Mouse (Mus musculus): ENCODE measurements at regions not wholly inside any gene's neighbourhood (a gene's known extent, or its start where the extent isn't known, plus 50 kb on each side); places are given as distances from the start of the nearest gene placed in this dataset.

DNA sequence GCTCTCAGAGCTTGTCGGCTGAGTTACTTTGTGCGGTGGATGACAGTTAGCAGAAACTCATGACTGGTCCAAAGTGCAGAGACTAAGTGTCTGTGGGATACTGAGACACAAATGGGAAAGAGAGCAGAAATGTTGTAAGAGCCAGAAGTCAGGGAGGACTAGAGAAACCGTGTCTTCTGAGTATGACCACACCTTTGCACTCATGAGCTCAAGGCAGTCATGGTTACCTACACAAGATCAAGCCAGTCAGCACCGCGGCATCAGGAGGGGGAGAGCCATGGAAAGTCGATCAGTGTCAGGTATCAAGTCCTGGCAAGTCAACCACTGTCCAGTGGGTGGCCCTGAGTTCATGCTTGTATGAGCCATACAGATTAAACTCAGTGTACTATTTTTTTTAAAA is 311.5 kb upstream of the Gcfc2 start:
- Histone ChIP-seq H3K4me3 (replicated peaks; ENCODE audit: low read depth, low read length) (no peak overlapping the region), H3K9ac (replicated peaks; ENCODE audit: low read length) (no peak overlapping the region), H3K9me3 (ENCODE audit: control insufficient read depth, low read length) (no peaks in the 10 kb centered on the region), H3K4me1 (ENCODE audit: control insufficient read depth, insufficient read depth, low read length) (no peaks in the 10 kb centered on the region), H3K27ac (replicated peaks; ENCODE audit: low read depth, low read length) (no peak overlapping the region), H3K4me2 (ENCODE audit: low read length) (no peak overlapping the region), H3K27me3 (ENCODE audit: control insufficient read depth, insufficient read depth, low read length) (no peaks in the 10 kb centered on the region), H3K36me3 (ENCODE audit: control insufficient read depth, insufficient read depth, low read length) (no peaks in the 10 kb centered on the region)
- ATAC-seq (ENCODE audit: low FRiP score, low TSS enrichment) (no peak), DNase-seq (no peak)
- WGBS = 92% methylated on average over 6 of the region's 6 CpGs

DNA sequence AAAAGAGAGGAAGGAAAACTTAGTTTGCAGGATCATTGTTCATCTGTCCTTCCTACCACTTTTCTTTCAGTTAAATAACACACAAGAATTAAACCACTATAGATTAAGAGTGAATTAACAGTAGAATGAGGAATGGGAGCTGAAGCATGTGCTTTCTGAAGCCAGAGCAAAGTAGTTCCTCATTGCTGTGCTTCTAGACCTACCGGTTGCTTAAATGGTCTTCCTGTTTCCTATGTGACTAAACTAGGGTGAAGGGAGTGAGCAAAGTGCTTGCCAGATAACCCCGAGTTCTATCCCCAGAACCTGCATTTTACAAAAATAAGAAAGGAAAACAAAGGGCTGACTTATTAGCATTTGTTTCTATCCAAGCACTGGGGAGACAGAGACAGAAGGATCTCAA is 305.5 kb upstream of the Gcfc2 start:
- DNase-seq (no peak), ATAC-seq (ENCODE audit: low FRiP score, low TSS enrichment) (no peak)
- Histone ChIP-seq H3K9ac (replicated peaks; ENCODE audit: low read length) (no peak overlapping the region), H3K4me3 (replicated peaks; ENCODE audit: low read depth, low read length) (no peak overlapping the region), H3K27me3 (ENCODE audit: control insufficient read depth, insufficient read depth, low read length) (no peaks in the 10 kb centered on the region), H3K9me3 (ENCODE audit: control insufficient read depth, low read length) (no peaks in the 10 kb centered on the region), H3K4me1 (ENCODE audit: control insufficient read depth, insufficient read depth, low read length) (no peaks in the 10 kb centered on the region), H3K36me3 (ENCODE audit: control insufficient read depth, insufficient read depth, low read length) (no peaks in the 10 kb centered on the region), H3K4me2 (ENCODE audit: low read length) (no peak overlapping the region), H3K27ac (replicated peaks; ENCODE audit: low read depth, low read length) (no peak overlapping the region)
- 73% methylated on average over 2 of the region's 2 CpGs for WGBS

DNA sequence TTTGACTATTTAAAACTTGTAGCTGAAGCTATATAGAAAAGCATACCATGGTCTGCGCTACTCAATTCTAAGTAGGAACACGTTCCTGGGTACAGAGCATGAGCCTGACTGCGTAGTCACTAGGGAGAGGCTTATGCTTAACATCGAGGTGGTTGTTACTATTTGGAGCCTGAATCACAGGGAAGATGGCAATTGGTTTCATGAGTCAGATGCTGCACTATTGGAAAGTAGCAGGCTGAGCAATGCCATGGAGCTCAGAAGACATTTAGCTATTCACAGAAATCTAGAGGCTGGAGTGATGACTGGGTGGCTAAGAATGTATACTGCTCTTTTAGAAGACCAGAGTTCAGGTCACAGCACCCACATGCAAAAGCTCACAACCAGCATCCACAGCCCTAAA is 302.4 kb upstream of the Gcfc2 start:
- no peak for ATAC-seq (ENCODE audit: low FRiP score, low TSS enrichment)
- Histone ChIP-seq H3K9me3 (ENCODE audit: control insufficient read depth, low read length) (no peaks in the 10 kb centered on the region), H3K36me3 (ENCODE audit: control insufficient read depth, insufficient read depth, low read length) (no peaks in the 10 kb centered on the region), H3K4me2 (ENCODE audit: low read length) (no peak overlapping the region), H3K4me3 (replicated peaks; ENCODE audit: low read depth, low read length) (no peak overlapping the region), H3K27me3 (ENCODE audit: control insufficient read depth, insufficient read depth, low read length) (no peaks in the 10 kb centered on the region), H3K9ac (replicated peaks; ENCODE audit: low read length) (no peak overlapping the region), H3K27ac (replicated peaks; ENCODE audit: low read depth, low read length) (no peak overlapping the region), H3K4me1 (ENCODE audit: control insufficient read depth, insufficient read depth, low read length) (no peaks in the 10 kb centered on the region)
- WGBS = 92% methylated on average over 4 of the region's 4 CpGs
- DNase-seq = no peak

DNA sequence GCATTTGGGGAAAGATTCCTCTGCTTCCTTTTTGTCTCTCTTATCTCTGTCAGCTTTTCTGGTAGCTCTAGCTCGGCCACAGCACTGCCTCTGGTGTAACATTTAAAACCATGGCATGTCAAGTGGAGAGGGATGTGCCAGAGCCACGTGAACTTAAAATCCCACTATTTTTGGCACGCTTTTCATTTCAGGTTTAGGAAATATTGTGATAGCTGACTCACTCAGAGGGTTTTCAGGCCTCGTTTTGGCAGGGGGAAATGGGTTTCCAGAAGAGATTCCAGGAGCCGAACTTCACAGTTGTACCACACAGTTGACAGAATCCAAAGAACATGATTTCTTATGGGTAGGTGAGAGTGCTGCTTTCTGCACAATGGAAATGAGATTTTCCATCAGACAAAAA is 300.8 kb upstream of the Gcfc2 start:
- no peak for ATAC-seq (ENCODE audit: low FRiP score, low TSS enrichment)
- 83% methylated on average over 5 of the region's 5 CpGs for WGBS
- no peaks in the 10 kb centered on the region for H3K27me3 ChIP-seq (ENCODE audit: control insufficient read depth, insufficient read depth, low read length)

GRCm38 (mm10) chr6:81625016-81625415 is 298.5 kb upstream of the Gcfc2 start:
- Histone ChIP-seq H3K36me3 (ENCODE audit: control insufficient read depth, insufficient read depth, low read length) (no peaks in the 10 kb centered on the region), H3K9ac (replicated peaks; ENCODE audit: low read length) (no peak overlapping the region), H3K4me3 (replicated peaks; ENCODE audit: low read depth, low read length) (no peak overlapping the region), H3K27me3 (ENCODE audit: control insufficient read depth, insufficient read depth, low read length) (no peaks in the 10 kb centered on the region), H3K9me3 (ENCODE audit: control insufficient read depth, low read length) (no peaks in the 10 kb centered on the region), H3K4me2 (ENCODE audit: low read length) (no peak overlapping the region), H3K27ac (replicated peaks; ENCODE audit: low read depth, low read length) (no peak overlapping the region), H3K4me1 (ENCODE audit: control insufficient read depth, insufficient read depth, low read length) (no peaks in the 10 kb centered on the region)
- 69% methylated on average over 5 of the region's 5 CpGs for WGBS
- no peak for DNase-seq
- no peak for ATAC-seq (ENCODE audit: low FRiP score, low TSS enrichment)

More for the DNA sequence above, 300.8 kb upstream of the Gcfc2 start:
- no peaks in the 10 kb centered on the region for H3K4me1 ChIP-seq (ENCODE audit: control insufficient read depth, insufficient read depth, low read length)
- H3K4me2 ChIP-seq (ENCODE audit: low read length) = no peak overlapping the region
- no peak overlapping the region for H3K9ac ChIP-seq (replicated peaks; ENCODE audit: low read length)
- no peak for DNase-seq
- no peak overlapping the region for H3K4me3 ChIP-seq (replicated peaks; ENCODE audit: low read depth, low read length)
- H3K36me3 ChIP-seq (ENCODE audit: control insufficient read depth, insufficient read depth, low read length) = no peaks in the 10 kb centered on the region
- no peaks in the 10 kb centered on the region for H3K9me3 ChIP-seq (ENCODE audit: control insufficient read depth, low read length)
- no peak overlapping the region for H3K27ac ChIP-seq (replicated peaks; ENCODE audit: low read depth, low read length)

DNA sequence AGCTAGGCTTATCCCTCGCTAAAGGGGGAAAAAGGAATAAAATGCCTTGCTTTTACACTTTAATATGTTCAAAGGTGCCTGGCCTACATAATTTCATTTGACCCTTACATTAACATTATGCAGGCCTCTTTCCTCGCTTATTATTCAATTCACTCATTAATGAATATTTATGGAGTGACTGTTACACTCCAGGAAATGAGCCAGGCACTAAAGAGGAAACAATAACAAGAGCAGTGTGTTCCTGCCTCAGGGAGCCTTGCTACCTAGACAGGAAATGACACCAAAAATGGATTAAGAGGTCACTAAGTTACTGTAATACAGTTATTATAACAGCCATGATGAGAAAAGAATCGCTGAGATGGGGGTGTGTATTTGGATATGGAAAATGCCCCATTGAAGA is 289.9 kb upstream of the Gcfc2 start:
- peak; percentile 12 for DNase-seq

DNA sequence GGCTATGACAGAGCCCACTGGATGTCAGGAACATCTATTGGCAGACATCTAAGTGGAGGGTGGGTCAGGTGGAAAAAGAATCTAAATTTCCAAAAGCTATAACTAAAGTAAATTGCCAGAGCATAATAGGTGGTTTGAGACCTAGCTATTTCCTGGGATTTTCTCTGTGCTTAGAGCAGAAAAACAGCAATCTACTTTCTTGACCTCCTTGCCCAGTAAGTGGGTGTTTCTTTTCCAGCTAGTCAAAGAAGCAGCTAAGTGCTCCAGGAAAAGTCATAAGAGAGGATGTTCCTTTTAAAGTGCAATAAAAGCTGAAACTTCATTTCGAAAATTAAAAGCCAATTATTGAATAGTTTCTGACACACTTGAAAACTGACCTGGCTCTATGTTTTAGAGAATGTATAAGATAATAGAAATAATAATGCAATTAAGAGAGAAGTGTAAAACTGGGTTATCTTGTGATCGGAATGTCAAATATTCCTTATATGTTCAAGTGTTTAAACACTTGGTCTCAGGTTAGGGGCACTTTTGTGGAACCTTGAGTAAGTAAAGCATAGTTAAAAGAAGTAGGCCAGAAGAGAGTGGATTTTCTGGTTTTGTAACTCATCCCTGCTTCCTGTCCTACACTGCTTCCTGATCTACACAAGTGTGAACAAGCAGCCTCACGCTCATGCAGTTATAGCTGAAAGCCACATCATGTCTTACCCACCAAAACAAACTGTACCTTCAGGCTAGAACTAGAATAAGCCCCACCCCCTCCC is 275.7 kb upstream of the Gcfc2 start:
- Histone ChIP-seq H3K4me1 (ENCODE audit: control insufficient read depth, insufficient read depth, low read length) (no peaks in the 10 kb centered on the region), H3K4me3 (replicated peaks; ENCODE audit: low read depth, low read length) (no peak overlapping the region), H3K27me3 (ENCODE audit: control insufficient read depth, insufficient read depth, low read length) (no peaks in the 10 kb centered on the region), H3K36me3 (ENCODE audit: control insufficient read depth, insufficient read depth, low read length) (no peaks in the 10 kb centered on the region), H3K9me3 (ENCODE audit: control insufficient read depth, low read length) (no peaks in the 10 kb centered on the region), H3K27ac (replicated peaks; ENCODE audit: low read depth, low read length) (no peak overlapping the region), H3K4me2 (ENCODE audit: low read length) (no peak overlapping the region), H3K9ac (replicated peaks; ENCODE audit: low read length) (no peak overlapping the region)
- 83% methylated on average over 3 of the region's 3 CpGs for WGBS
- DNase-seq (no peak), ATAC-seq (ENCODE audit: low FRiP score, low TSS enrichment) (no peak)

More for the DNA sequence above, 289.9 kb upstream of the Gcfc2 start:
- Histone ChIP-seq H3K27me3 (ENCODE audit: control insufficient read depth, insufficient read depth, low read length) (no peaks in the 10 kb centered on the region), H3K4me1 (ENCODE audit: control insufficient read depth, insufficient read depth, low read length) (no peaks in the 10 kb centered on the region), H3K27ac (replicated peaks; ENCODE audit: low read depth, low read length) (no peak overlapping the region), H3K36me3 (ENCODE audit: control insufficient read depth, insufficient read depth, low read length) (no peaks in the 10 kb centered on the region), H3K4me2 (ENCODE audit: low read length) (no peak overlapping the region), H3K9ac (replicated peaks; ENCODE audit: low read length) (no peak overlapping the region), H3K9me3 (ENCODE audit: control insufficient read depth, low read length) (no peaks in the 10 kb centered on the region), H3K4me3 (replicated peaks; ENCODE audit: low read depth, low read length) (no peak overlapping the region)
- no peak for ATAC-seq (ENCODE audit: low FRiP score, low TSS enrichment)
- WGBS = 47% methylated on average over 3 of the region's 3 CpGs

- DNase-seq = no peak
- no peak overlapping the region for H3K4me2 ChIP-seq (ENCODE audit: low read length)
- no peaks in the 10 kb centered on the region for H3K27me3 ChIP-seq (ENCODE audit: control insufficient read depth, insufficient read depth, low read length)
- H3K36me3 ChIP-seq (ENCODE audit: control insufficient read depth, insufficient read depth, low read length) = no peaks in the 10 kb centered on the region
- no peaks in the 10 kb centered on the region for H3K4me1 ChIP-seq (ENCODE audit: control insufficient read depth, insufficient read depth, low read length)
- 67% methylated on average over 2 of the region's 2 CpGs for WGBS
- no peak overlapping the region for H3K27ac ChIP-seq (replicated peaks; ENCODE audit: low read depth, low read length)
- H3K9me3 ChIP-seq (ENCODE audit: control insufficient read depth, low read length) = no peaks in the 10 kb centered on the region
- no peak overlapping the region for H3K9ac ChIP-seq (replicated peaks; ENCODE audit: low read length)
- H3K4me3 ChIP-seq (replicated peaks; ENCODE audit: low read depth, low read length) = no peak overlapping the region
- no peak for ATAC-seq (ENCODE audit: low FRiP score, low TSS enrichment)
Observed at GRCm38 (mm10) chr6:81651856-81652255, 271.6 kb upstream of the Gcfc2 start.

GRCm38 (mm10) chr6:81655205-81655604 is 268.3 kb upstream of the Gcfc2 start:
- no peak overlapping the region for H3K4me3 ChIP-seq (replicated peaks; ENCODE audit: low read depth, low read length)
- ATAC-seq (ENCODE audit: low FRiP score, low TSS enrichment) = no peak
- no peak overlapping the region for H3K9ac ChIP-seq (replicated peaks; ENCODE audit: low read length)
- no peaks in the 10 kb centered on the region for H3K9me3 ChIP-seq (ENCODE audit: control insufficient read depth, low read length)
- H3K27me3 ChIP-seq (ENCODE audit: control insufficient read depth, insufficient read depth, low read length) = no peaks in the 10 kb centered on the region
- DNase-seq = no peak
- WGBS = 90% methylated on average over 2 of the region's 2 CpGs
- no peak overlapping the region for H3K27ac ChIP-seq (replicated peaks; ENCODE audit: low read depth, low read length)
- no peak overlapping the region for H3K4me2 ChIP-seq (ENCODE audit: low read length)
- no peaks in the 10 kb centered on the region for H3K36me3 ChIP-seq (ENCODE audit: control insufficient read depth, insufficient read depth, low read length)
- H3K4me1 ChIP-seq (ENCODE audit: control insufficient read depth, insufficient read depth, low read length) = 0 out of 2 replicates have a peak, but pooled peaks cover 2% of the 10 kb centered on the region
